Mouse (Mus musculus) bone marrow, adult 2 months (tissue): ENCODE data around the gene Fstl4.

ENCODE experiments used
- CTCF ChIP-seq: fragments of 200-500 bp; IDR thresholded peaks from 2 replicates; pipeline ENCODE4 v1.5.1; 2011; ENCODE audit warnings: low read length, control low read depth; ENCODE audit not compliant: control insufficient read depth, insufficient read depth
- POLR2A ChIP-seq: fragments of 200-500 bp; IDR thresholded peaks from 2 replicates; pipeline ENCODE4 v1.6.1; 2011; ENCODE audit warnings: low read depth, mild to moderate bottlenecking, control low read depth, low read length, borderline replicate concordance; ENCODE audit not compliant: control insufficient read depth

DNA sequence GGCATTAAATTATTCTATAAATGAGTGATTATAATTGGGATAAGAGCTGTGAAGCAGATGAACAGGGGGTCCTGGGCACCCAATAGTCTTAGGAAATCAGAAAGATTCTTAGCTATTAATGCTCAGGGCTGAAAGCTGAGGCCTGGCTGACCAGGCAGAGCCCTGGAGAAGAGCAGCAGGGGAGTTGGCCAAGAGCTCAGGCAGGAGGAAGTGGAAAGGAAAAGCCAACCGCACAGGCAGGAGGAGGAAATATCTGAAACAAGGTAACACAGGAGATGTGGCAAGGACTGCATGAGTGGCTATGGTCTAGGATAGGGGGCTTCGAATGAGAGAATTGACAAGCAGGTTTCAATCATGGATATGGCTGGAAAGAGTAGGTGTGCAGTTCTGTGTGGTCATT, 115.5 kb downstream of the Fstl4 start:
- TF ChIP-seq CTCF (no peak), POLR2A (no peak)
